Mouse (Mus musculus): ENCODE measurements around the gene Galnt10. TPM values are rescaled to one million over a fixed set of nuclear protein-coding genes. Genes with fewer than 3 reads are reported as not detected.

The Galnt10 gene
- total RNA-seq, 2 experiments from 2014 or later = 8.4 to 9.0 TPM

- intact Hi-C loops (cut with DNase I) = no loop called here
- DNase-seq (ENCODE audit: low spot score) = no peak
Observed at GRCm38 (mm10) chr11:57713960-57714359, 68.7 kb downstream of the Galnt10 start.

DNA sequence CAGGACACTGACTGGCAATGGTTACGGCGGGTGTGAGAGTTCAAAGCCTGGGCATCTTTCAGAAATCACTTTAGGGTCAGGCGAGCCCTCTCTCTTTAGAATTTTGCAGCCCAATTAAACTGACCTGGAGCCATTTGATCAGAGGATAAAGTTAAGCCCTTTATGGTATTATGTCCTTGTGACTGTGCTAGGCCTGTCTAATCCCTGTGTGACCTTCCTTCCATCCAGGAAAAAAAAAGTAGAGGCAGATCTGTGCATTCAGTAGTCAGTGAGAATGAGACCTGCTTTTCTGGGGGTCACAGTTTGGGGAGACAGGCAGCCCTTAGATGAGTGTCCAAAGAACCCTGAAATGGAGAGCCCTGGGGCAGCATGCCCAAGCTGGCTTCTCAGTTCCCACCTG lies 71.5 kb downstream of the Galnt10 start:
- intact Hi-C loops (cut with DNase I) = no loop called here
- no peak for DNase-seq (ENCODE audit: low spot score)

DNA sequence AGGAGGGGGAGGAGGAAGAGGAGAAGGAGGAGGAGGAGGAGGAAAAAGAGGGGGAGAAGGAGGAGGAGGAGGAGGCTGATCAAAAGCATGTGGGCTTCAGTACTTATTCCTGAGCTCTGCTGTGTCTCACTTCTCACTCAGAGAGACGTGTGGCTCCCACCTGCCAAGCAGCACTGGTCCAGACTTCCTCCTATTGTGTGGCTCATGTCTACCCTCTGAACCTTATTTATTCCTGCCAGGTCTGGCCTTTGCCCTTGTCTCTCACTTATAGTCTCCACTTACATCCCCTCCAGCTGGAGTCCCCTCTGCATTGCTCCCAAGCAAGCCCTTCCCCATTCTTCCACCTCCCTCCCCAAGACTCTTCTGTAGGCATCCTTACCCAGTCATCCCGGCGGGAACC lies 72.2 kb downstream of the Galnt10 start:
- intact Hi-C loops (cut with DNase I) = no loop called here

DNA sequence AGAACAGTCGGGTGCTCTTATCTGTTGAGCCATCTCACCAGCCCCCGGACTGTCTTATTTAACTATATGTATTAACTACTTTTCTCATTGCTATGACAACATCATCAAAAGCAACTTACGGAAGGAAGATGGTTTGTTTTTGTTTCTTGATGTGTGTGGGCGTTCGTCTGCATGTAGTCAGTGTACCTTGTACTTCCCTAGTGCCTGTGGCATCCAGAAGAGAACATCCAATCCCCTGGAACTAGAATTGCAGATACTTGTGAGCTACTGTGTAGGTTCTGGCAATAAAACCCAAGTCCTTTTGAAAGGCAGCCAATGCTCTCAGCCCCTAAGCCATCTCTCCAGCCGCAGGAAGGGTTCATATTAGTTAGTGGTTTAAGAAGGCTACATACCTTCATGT lies 72.8 kb downstream of the Galnt10 start:
- no peak for DNase-seq (ENCODE audit: low spot score)
- intact Hi-C loops (cut with DNase I) = no loop called here

More for the DNA sequence above, 72.2 kb downstream of the Galnt10 start:
- no peak for DNase-seq (ENCODE audit: low spot score)

GRCm38 (mm10) chr11:57719631-57720030 lies 74.4 kb downstream of the Galnt10 start:
- intact Hi-C loops (cut with DNase I) = no loop called here
- no peak for DNase-seq (ENCODE audit: low spot score)

GRCm38 (mm10) chr11:57720076-57720475 lies 74.8 kb downstream of the Galnt10 start:
- no peak for DNase-seq (ENCODE audit: low spot score)
- intact Hi-C loops (cut with DNase I) = no loop called here

GRCm38 (mm10) chr11:57724791-57725463 lies 79.7 kb downstream of the Galnt10 start:
- no peak for DNase-seq (ENCODE audit: low spot score)
- intact Hi-C loops (cut with DNase I) = loop anchor here (5.0 kb wide), 1 partner anchor 108 kb away; no protein-coding TSS in a partner anchor

- DNase-seq (ENCODE audit: low spot score) = no peak
- intact Hi-C loops (cut with DNase I) = loop anchor here (5.0 kb wide), 1 partner anchor 109 kb away; no protein-coding TSS in a partner anchor
Observed at GRCm38 (mm10) chr11:57725926-57726325, 80.7 kb downstream of the Galnt10 start.

DNA sequence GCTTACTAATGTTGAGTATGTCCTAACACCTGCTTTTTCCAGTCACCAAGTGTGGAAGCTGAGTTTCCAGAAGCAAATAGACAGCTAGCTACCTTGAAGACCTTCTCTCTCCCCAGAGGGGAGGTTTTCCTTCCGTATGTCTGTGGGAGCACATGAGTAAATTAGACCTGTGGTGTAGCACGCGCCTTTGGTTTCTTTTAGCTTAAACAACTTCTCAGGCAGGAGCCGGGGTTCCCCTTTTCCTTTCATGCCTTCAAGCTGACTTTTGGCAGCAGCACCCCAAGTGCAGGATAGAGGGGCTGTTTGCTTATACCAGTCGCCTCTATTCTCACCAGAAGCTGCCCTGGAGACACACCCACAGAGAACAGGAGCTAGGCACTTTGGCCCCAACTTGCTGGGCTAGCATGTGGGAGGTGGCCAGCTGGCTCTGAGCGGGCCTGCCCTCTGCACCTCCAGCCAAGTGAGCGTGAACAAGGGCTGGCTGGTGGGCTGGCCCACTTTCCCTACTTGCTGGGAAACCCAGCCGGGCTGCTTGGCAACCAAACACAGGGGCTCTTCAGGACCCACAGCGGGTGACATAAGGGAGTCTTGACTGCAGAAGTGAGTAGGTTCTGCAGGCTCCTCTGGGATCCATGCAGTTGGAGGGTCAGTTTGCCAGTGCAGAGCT lies 82.2 kb downstream of the Galnt10 start:
- no peak for DNase-seq (ENCODE audit: low spot score)
- intact Hi-C loops (cut with DNase I) = loop anchor here (5.0 kb wide), 1 partner anchor 110 kb away; no protein-coding TSS in a partner anchor

DNA sequence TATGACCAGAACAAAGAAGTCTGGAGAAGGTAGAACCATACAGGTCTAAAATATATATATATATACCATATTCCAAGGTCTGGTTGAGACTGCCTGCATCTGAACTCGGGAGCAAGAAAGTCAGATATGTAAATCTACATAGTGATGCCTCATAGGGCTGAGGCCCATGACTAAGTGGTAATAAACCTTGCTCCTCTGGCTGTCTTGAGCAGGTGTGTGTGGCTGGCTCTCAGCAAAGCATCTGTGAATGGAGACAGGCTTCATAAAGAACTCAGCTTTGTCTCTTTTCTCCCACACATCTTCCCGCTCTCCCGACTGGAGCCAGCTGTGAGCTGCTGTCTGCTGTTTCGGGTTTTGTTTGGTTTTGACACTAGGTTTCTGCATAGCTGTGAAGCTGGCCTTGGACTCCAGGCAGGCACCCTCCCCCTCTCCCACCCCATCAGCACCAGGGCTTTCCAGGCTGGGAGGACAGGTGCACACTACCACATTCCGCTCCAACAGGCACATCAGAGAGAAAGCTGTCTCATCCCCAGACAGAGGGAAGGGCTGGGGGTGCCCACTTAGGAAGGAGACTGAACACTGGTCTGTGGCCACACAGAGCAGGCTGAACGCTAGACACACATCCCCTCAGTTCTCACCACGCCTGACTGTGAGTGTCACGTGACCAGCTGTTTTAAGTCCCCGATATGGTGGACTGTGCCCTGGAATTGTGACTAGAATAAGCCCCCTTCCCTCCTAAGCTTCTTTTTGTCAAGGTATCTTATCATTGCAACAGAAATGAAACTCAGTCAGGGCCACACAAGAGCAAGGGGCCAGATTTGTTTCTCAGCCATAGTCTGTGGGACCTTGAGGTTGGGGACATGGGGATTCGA lies 87.4 kb downstream of the Galnt10 start:
- intact Hi-C loops (cut with DNase I) = no loop called here
- DNase-seq (ENCODE audit: low spot score) = no peak

GRCm38 (mm10) chr11:57747294-57748080 lies 102.2 kb downstream of the Galnt10 start:
- no peak for DNase-seq (ENCODE audit: low spot score)
- intact Hi-C loops (cut with DNase I) = no loop called here

DNA sequence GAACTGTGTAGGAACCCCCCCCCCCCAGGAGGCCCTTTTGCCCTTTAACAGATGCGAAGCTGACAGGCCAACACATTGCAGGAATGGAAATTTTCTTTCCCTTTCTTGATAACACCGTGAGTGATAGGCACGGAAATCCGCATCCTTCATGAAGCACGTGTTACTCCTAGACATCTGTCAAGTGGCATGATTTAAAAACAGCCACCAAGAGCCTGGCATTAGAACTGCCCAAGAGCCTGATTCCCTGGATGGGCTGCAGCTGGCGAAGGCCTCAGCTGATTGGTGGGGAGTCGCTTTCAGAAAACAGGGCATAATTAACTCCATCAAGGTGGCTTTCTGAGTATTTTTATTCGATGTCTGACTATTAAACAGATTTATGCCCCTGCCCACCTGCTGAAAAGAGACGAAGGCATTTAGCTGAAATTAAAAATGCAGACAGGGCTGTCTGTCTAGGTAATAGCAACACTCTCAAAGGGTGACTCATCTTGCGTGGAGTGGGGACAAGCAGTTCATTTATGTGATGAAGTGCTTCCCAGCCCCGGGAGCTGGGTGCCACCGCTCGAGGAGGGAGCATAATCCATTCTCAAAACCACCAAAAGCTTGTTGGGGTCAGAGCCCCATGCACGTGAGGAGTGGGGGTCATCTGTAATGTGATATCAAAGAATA lies 108.4 kb downstream of the Galnt10 start:
- intact Hi-C loops (cut with DNase I) = no loop called here

DNA sequence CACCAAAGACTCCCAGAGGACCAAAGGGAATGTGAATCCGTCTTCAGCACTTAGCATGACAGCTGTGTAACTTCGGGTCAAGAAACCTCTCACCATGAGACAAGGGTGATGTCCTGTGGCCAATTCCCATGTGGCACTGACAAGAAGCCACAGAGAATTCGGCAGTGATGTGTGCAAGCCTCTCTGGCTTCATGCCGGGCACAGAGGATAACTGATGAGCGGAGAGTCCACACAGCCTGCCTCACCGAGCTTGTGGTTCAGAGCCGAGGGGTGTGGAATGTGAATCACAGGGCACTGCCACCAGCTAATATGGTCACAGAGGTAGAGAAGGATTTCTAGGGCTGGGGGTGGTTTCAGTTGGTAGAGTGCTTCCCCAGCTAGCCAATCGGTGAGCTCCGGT lies 113.4 kb downstream of the Galnt10 start:
- intact Hi-C loops (cut with DNase I) = no loop called here
- DNase-seq (ENCODE audit: low spot score) = no peak

More for the DNA sequence above, 108.4 kb downstream of the Galnt10 start:
- DNase-seq (ENCODE audit: low spot score) = no peak

GRCm38 (mm10) chr11:57760509-57761058 lies 115.3 kb downstream of the Galnt10 start:
- intact Hi-C loops (cut with DNase I) = no loop called here
- no peak for DNase-seq (ENCODE audit: low spot score)

GRCm38 (mm10) chr11:57761347-57761746 lies 116.1 kb downstream of the Galnt10 start:
- intact Hi-C loops (cut with DNase I) = no loop called here
- no peak for DNase-seq (ENCODE audit: low spot score)

- DNase-seq (ENCODE audit: low spot score) = no peak
- intact Hi-C loops (cut with DNase I) = no loop called here
Observed at GRCm38 (mm10) chr11:57764124-57764523, 118.9 kb downstream of the Galnt10 start.

DNA sequence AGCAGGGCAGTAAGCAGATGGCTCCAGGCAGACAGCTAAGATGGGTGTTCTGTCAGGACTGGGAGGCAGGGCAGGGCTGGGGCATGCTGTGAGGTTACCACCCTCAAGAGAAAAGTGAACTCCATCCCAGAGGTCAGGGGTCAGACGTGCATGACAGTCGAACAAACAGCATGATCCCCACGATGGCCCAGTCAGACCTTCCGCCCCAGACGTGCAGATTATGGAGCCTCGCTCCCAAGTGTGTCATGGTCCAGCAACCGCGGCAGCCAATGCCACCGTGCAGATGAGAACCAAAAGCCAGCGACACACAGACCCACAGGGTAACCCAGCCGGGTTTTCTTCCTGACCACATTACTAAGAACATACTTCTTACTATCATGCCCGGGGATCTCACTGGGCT lies 121.4 kb downstream of the Galnt10 start:
- no peak for DNase-seq (ENCODE audit: low spot score)
- intact Hi-C loops (cut with DNase I) = no loop called here

DNA sequence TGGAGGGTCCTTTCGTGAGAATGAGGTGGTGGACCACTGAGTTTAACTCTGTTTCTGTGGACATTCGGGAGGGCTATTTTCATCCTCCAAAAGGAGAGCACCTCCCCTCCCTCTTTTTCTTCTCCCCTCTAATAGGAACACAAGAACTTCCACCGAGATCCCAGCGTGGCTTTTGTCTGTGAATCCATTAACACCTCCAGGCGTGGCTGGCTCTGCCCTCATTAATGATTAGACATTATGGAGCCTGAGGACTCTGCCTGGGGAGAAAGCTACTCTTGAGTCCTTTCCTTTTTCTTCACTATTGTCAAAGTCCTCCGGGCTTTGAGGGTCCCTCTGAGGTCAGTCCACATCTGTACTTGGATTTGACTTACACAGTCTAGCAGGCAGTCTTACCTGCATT lies 121.9 kb downstream of the Galnt10 start:
- no peak for DNase-seq (ENCODE audit: low spot score)
- intact Hi-C loops (cut with DNase I) = no loop called here

- no peak for DNase-seq (ENCODE audit: low spot score)
- intact Hi-C loops (cut with DNase I) = no loop called here
Observed at GRCm38 (mm10) chr11:57770776-57771175, 125.5 kb downstream of the Galnt10 start.
